Mouse (Mus musculus) gastrocnemius, adult 18-20 months (tissue): Measurements from ENCODE around the gene Hip1. TPM values are rescaled to one million over a fixed set of nuclear protein-coding genes. Genes with fewer than 3 reads are reported as not detected.
"Not testable (repeated sequence)": the region's sequence is repeated elsewhere in the genome, so short reads cannot be mapped to it uniquely, and the experiment has no call there.

ENCODE experiments used
- DNase-seq: peaks from one replicate; pipeline ENCODE4 v3.0.0; 2021; ENCODE audit warnings: low spot score
- microRNA-seq: library from miRNA; unstranded; fragments of <30 nt; microRNA quantifications from one replicate; pipeline ENCODE4 v1.2.0, GENCODE M21; 2021
- total RNA-seq, 2 experiments: library from RNA; stranded (reverse); gene quantifications; 2 replicates each; pipeline ENCODE4 v1.2.3; 2021

Hip1 gene
- total RNA-seq, 2 experiments from 2014 or later = 17.3 TPM

DNA sequence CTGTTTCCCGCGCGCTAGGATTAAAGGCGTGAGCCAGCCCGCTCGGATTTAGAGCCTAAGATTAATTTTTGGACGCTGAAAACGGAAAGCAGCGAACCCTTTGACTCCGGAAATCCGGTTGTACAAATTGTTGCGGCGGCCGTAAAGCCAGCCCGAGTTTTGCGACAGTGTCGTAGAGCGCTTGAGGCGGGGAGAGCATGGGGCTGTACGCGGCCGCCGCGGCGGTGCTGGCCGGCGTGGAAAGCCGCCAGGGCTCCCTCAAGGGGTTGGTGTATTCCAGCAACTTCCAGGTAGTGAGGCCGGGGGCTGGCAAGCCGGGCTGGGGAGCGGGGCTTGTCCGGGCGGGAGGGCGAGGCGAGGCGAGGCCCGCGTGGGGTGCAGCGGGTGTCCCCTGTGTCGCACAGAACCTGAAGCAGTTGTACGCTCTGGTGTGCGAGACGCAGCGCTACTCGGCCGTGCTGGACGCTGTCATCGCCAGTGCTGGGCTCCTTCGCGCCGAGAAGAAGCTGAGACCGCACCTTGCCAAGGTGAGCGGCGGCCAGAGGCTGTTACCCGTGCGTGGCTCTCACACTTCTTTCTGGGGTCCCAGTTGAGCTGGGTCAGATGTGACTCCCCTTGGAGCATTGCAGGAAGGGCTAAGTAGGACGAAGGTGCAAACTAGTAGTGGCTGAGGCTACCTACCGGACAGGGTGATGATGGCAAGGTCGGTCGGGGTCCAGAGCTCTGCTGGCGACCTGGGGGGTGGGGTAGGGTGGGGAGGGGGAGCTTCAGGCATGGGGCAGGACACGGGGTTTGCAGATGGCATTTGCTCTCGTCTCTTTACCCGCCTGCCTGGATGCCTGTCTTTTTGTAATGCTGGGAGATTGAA, 174.9 kb downstream of the Hip1 start, which contains the start of gene Nsun5:
Gene Nsun5 (plus strand): TSS at position 167 of the 868 bp plus-strand sequence.
- peak; percentile 96 for DNase-seq

GRCm38 (mm10) chr5:135369196-135369595, 175.7 kb downstream of the Hip1 start:
- DNase-seq = not testable (repeated sequence)

DNA sequence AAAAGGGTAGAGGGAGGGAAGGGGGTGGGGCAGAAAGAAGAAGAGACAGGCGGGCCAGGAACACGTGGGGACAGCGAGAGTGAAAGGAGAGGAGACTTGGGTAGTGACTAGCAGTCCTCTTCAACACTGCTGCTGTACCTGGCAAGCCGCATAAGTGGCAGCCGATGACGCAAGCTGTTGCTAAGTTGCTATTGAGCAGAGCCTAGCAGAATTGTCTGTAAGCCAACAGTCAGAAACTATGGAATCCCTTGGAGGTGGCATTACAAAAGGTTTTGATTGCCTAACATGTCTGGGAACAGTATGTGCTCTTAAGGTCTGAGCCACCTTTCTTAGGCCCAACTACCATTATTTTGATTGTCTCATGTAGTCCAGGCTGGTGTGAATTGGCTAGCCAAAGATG, 176.6 kb downstream of the Hip1 start:
- no peak for DNase-seq

- DNase-seq = no peak
Observed at GRCm38 (mm10) chr5:135367841-135368240, 177.1 kb downstream of the Hip1 start.

DNA sequence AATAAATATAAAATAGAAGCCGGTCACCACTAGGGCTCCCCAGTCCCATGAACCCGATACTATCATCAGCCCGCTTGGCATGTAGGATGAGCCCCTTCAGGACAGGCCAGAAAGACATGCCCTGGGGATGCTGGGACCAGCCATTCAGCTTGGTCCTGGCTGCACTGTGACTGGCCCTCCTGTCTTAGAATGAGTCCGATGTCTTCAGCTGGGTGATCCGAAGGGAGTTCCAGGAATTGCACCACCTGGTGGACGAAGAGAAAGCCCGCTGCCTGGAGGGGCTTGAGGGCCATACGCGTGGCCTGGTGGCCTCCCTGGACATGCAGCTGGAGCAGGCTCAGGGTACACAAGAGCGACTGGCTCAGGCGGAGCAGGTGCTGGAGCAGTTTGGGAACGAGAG, 181.4 kb downstream of the Hip1 start:
- DNase-seq = no peak

DNA sequence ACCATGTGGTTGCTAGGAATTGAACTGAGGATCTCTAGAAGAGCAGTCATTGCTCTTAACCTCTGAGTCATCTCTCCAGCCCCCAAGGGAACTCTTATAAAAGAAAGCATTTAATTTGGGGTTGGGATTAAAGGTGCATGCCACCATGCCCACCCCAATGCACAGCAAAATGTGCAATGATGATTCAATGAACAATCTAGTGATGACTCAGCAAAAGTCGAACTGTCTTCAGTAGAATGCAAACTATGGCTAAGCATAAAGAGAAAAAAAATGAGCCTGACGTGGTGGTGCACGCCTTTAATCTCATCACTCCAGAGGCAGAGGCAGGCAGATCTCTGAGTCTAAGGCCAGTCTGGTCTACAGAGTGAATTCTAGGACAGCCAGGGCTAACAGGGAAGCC, 182.3 kb downstream of the Hip1 start:
- no peak for DNase-seq

GRCm38 (mm10) chr5:135359772-135360171, 185.1 kb downstream of the Hip1 start:
- DNase-seq = no peak

DNA sequence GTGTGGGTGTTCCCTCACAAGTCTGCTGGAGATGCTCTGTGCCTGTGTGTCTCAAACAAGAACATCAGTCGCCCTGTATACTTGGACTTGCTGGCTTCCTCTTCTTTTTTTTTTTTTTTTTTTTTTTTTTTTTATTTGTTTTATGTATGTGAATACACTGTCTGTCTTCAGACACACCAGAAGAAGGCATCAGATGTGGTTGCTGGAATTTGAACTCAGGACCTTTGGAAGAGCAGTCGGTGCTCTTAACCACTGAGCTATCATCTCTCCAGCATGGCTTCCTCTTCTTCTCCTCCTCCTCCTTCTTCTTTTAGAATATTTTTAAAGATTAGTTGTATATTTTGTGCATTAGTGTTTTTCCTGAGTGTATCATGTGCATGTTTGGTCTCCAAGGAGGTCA, 187.4 kb downstream of the Hip1 start:
- peak; percentile 59 for DNase-seq

Small RNA genes lying within 50 kb of the gene (microRNA-seq; reads per million reads assigned to microRNA genes)
- not detected for gene Mir7033

Other genes with a start within 250 kb of the Hip1 start
- not detected for gene Fkbp6, start 195.1 kb downstream of the Hip1 start, total RNA-seq
- gene Trim50, start 191.8 kb downstream of the Hip1 start, total RNA-seq = not detected
- gene Nsun5, start 175.2 kb downstream of the Hip1 start, total RNA-seq = 1 to 10 TPM; 6.4 to 6.7 TPM
- gene Pom121, start 150.6 kb downstream of the Hip1 start, total RNA-seq = 10 to 100 TPM; 10.0 to 10.9 TPM
- gene Ccl26, start 18.4 kb upstream of the Hip1 start, total RNA-seq = not detected
- gene Ccl24, start 27.9 kb upstream of the Hip1 start, total RNA-seq = 1 to 10 TPM in 1 of 2 experiments, under 1 TPM in 1; 0.32 to 1.4 TPM
- 10 to 100 TPM; 11.4 to 13.0 TPM for gene Rhbdd2, start 87.5 kb upstream of the Hip1 start, total RNA-seq
- gene Por, start 124.9 kb upstream of the Hip1 start, total RNA-seq = 10 to 100 TPM; 30.3 to 35.6 TPM
- 1 to 10 TPM; 6.8 to 8.4 TPM for gene Tmem120a, start 199.3 kb upstream of the Hip1 start, total RNA-seq
- not detected for gene Styxl1, start 233.3 kb upstream of the Hip1 start, total RNA-seq
- 1,000 to 10,000 TPM in 1 of 2 experiments, 100 to 1,000 TPM in 1; 959 to 1,045 TPM for gene Mdh2, start 233.4 kb upstream of the Hip1 start, total RNA-seq